Mouse (Mus musculus) layer of hippocampus, adult 9-11 months (tissue): ENCODE results near the gene Chek2.
"Not testable (repeated sequence)": the region's sequence is repeated elsewhere in the genome, so short reads cannot be mapped to it uniquely, and the experiment has no call there.

ENCODE experiments used
- DNase-seq: peaks from one replicate; pipeline ENCODE4 v3.0.0; 2022

Gene Chek2

GRCm38 (mm10) chr5:110839678-110840365 lies at the start of gene Chek2, which contains the start of gene Hscb:
TSS of gene Chek2 (plus strand) at chr5:110839979.
TSS of gene Hscb (minus strand) at chr5:110839777.
- DNase-seq, result peak; percentile 98

- DNase-seq, result no peak
Measured at GRCm38 (mm10) chr5:110794363-110794762, 45.4 kb upstream of the Chek2 start.

GRCm38 (mm10) chr5:110797696-110798095 lies 42.1 kb upstream of the Chek2 start:
- DNase-seq, result no peak

- DNase-seq, result no peak
Measured at GRCm38 (mm10) chr5:110801036-110801624, 38.6 kb upstream of the Chek2 start.

- DNase-seq, result no peak
Measured at GRCm38 (mm10) chr5:110802186-110802585, 37.6 kb upstream of the Chek2 start.

GRCm38 (mm10) chr5:110802809-110803208 lies 37.0 kb upstream of the Chek2 start:
- DNase-seq, result no peak

- no peak for DNase-seq
Measured at GRCm38 (mm10) chr5:110804012-110804743, 35.6 kb upstream of the Chek2 start.

- DNase-seq, result no peak
Measured at GRCm38 (mm10) chr5:110806154-110806553, 33.6 kb upstream of the Chek2 start.

GRCm38 (mm10) chr5:110806676-110807075 lies 33.1 kb upstream of the Chek2 start:
- DNase-seq, result no peak

- no peak for DNase-seq
Measured at GRCm38 (mm10) chr5:110807453-110807852, 32.3 kb upstream of the Chek2 start.

- DNase-seq, result peak; percentile 84
Measured at GRCm38 (mm10) chr5:110808061-110808631, 31.6 kb upstream of the Chek2 start.

- no peak for DNase-seq
Measured at GRCm38 (mm10) chr5:110808821-110809666, 30.7 kb upstream of the Chek2 start.

- DNase-seq, result peak; percentile 100
Measured at GRCm38 (mm10) chr5:110809667-110810325, 30.0 kb upstream of the Chek2 start, which contains the start of gene Ulk1. TSS of gene Ulk1 (minus strand) at chr5:110810097.

- no peak for DNase-seq
Measured at GRCm38 (mm10) chr5:110824421-110824820, 15.4 kb upstream of the Chek2 start.

- DNase-seq, result no peak
Measured at GRCm38 (mm10) chr5:110826781-110827495, 12.8 kb upstream of the Chek2 start.

- DNase-seq, result no peak
Measured at GRCm38 (mm10) chr5:110827576-110827975, 12.2 kb upstream of the Chek2 start.

GRCm38 (mm10) chr5:110831036-110831720 lies 8.6 kb upstream of the Chek2 start:
- DNase-seq, result no peak

GRCm38 (mm10) chr5:110835959-110836358 lies 3.8 kb upstream of the Chek2 start:
- DNase-seq, result peak; percentile 16

- not testable (repeated sequence) for DNase-seq
Measured at GRCm38 (mm10) chr5:110838016-110838415, 1.8 kb upstream of the Chek2 start.

- DNase-seq, result no peak
Measured at GRCm38 (mm10) chr5:110839038-110839677, 621 bp upstream of the Chek2 start.
